Mouse (Mus musculus): ENCODE results near the gene Cacng4. TPM values are rescaled to one million over a fixed set of nuclear protein-coding genes. Genes with fewer than 3 reads are reported as not detected.

Cacng4 gene
- polyA plus RNA-seq, 1 experiment from 2014 or later: 0.54 TPM

DNA sequence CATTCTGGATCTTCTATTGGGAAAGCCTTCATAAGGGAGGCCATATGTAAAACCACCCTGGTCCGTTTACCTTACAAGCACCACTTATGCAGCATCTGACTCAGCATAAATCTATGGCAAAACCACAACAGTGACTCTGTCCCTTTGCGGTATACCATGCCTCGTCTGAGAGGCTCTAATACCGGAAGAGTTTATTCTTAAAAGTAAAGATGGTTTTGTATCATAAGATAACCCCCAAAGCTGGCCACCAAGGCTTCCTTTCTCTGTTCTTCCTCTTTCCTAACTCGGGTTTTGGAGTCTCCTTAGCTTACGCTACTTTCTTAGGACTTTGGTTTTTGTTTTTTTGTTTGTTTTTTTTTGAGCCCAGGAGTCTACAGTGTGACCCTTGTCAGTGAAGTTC is 101.0 kb downstream of the Cacng4 start:
- Histone ChIP-seq H3K27ac (replicated peaks in 1 of 2; ENCODE audit: control insufficient read depth in 1 of 2, insufficient read depth in 1 of 2, low read depth in 2 of 2, low read length in 2 of 2) (no peak overlapping the region), H3K36me3 (ENCODE audit: control insufficient read depth, insufficient read depth, low read length) (peaks cover 7% of the 10 kb centered on the region), H3K9me3 (ENCODE audit: control insufficient read depth, low read length) (no peaks in the 10 kb centered on the region), H3K4me1 (ENCODE audit: control insufficient read depth in 2 of 2, insufficient read depth in 2 of 2, low read length in 2 of 2) (0 out of 4 replicates have a peak, but pooled peaks cover 0 to 2% of the 10 kb centered on the region in 2 experiments), H3K27me3 (ENCODE audit: control insufficient read depth, insufficient read depth, low read length) (no peaks in the 10 kb centered on the region), H3K4me2 (ENCODE audit: low read length) (no peak overlapping the region), H3K9ac (ENCODE audit: low read length) (no peak overlapping the region), H3K4me3 (ENCODE audit: control insufficient read depth in 1 of 2, insufficient read depth in 1 of 2, low read depth in 1 of 2, low read length in 2 of 2) (no peak overlapping the region)
- no peak for ATAC-seq (ENCODE audit: insufficient number of reproducible peaks, insufficient read depth, low FRiP score, low read depth)
- 81% methylated on average over 6 of the region's 6 CpGs for WGBS

DNA sequence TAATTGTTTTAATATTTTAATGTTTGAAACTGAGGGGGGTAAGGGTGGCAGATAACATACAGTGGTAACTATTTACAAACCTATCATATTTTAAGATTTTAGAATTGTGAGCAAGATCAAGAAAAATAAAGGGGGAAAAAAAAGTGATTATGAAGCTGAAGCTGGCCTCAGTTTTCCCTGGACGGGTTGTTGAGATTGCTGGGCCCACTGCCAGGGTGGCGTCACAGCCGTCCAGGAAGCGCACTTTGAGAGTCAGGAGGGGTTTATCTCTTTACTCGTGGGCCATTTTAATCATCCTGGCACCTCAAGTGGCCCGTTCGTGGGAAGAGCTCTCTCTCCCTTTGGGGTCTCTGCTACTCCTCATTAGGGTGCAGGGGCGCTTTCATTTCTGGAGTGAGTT is 102.8 kb downstream of the Cacng4 start:
- H3K4me1 ChIP-seq (ENCODE audit: control insufficient read depth in 2 of 2, insufficient read depth in 2 of 2, low read length in 2 of 2): 0 out of 4 replicates have a peak, but pooled peaks cover 0 to 2% of the 10 kb centered on the region in 2 experiments
- no peaks in the 10 kb centered on the region for H3K27me3 ChIP-seq (ENCODE audit: control insufficient read depth, insufficient read depth, low read length)
- 33% methylated on average over 8 of the region's 8 CpGs for WGBS
- H3K27ac ChIP-seq (replicated peaks in 1 of 2; ENCODE audit: control insufficient read depth in 1 of 2, insufficient read depth in 1 of 2, low read depth in 2 of 2, low read length in 2 of 2): no peak overlapping the region
- H3K4me3 ChIP-seq (ENCODE audit: control insufficient read depth in 1 of 2, insufficient read depth in 1 of 2, low read depth in 1 of 2, low read length in 2 of 2): no peak overlapping the region
- no peak overlapping the region for H3K4me2 ChIP-seq (ENCODE audit: low read length)
- no peaks in the 10 kb centered on the region for H3K9me3 ChIP-seq (ENCODE audit: control insufficient read depth, low read length)
- H3K9ac ChIP-seq (ENCODE audit: low read length): no peak overlapping the region
- ATAC-seq (ENCODE audit: insufficient number of reproducible peaks, insufficient read depth, low FRiP score, low read depth): no peak
- H3K36me3 ChIP-seq (ENCODE audit: control insufficient read depth, insufficient read depth, low read length): peaks cover 19% of the 10 kb centered on the region

DNA sequence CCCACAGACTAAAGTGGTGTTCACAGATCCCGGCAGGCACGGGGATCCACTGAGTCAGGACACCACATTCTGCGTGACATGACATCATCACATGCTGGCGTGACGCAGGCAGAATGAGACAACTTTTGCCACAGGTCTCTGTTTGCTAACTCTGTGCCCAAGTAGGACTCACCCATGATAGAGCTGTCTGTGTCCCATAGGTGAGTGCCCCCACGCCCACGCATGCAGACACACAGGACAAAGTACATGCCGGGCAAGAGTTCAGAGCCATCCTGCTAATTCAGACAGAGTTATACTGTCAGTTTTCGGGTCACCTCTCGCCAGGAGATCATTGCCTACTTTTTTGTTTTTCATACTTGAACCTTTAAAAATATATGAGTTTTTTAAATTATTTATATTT is 105.9 kb downstream of the Cacng4 start:
- H3K27me3 ChIP-seq (ENCODE audit: control insufficient read depth, insufficient read depth, low read length): no peaks in the 10 kb centered on the region
- H3K4me1 ChIP-seq (ENCODE audit: control insufficient read depth in 2 of 2, insufficient read depth in 2 of 2, low read length in 2 of 2): peaks cover 0 to 2% of the 10 kb centered on the region in 2 experiments; a peak in 1 of 4 replicates
- 94% methylated on average over 10 of the region's 10 CpGs for WGBS
- peaks cover 42% of the 10 kb centered on the region for H3K36me3 ChIP-seq (ENCODE audit: control insufficient read depth, insufficient read depth, low read length)
- ATAC-seq (ENCODE audit: insufficient number of reproducible peaks, insufficient read depth, low FRiP score, low read depth): no peak
- no peak overlapping the region for H3K4me2 ChIP-seq (ENCODE audit: low read length)
- no peak overlapping the region for H3K9ac ChIP-seq (ENCODE audit: low read length)
- H3K27ac ChIP-seq (replicated peaks in 1 of 2; ENCODE audit: control insufficient read depth in 1 of 2, insufficient read depth in 1 of 2, low read depth in 2 of 2, low read length in 2 of 2): no peak overlapping the region
- no peaks in the 10 kb centered on the region for H3K9me3 ChIP-seq (ENCODE audit: control insufficient read depth, low read length)
- H3K4me3 ChIP-seq (ENCODE audit: control insufficient read depth in 1 of 2, insufficient read depth in 1 of 2, low read depth in 1 of 2, low read length in 2 of 2): no peak overlapping the region

DNA sequence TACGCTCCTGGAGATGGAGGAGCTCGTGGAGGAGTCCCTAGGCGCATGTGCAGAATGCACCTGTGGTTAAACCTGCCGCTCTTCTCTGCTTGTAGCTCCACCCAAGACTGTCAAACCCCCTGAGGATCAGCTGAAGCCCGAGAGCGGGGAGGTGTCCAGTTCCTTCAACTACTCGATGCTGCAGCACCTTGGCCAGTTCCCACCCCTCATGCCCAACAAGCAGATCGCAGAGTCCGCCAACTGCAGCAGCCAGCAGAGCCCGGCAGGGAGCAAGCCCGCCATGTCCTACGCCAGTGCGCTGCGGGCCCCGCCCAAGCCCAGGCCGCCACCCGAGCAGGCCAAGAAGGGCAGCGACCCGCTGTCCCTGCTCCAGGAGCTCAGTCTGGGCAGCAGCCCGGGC is 108.1 kb downstream of the Cacng4 start:
- no peak overlapping the region for H3K9ac ChIP-seq (ENCODE audit: low read length)
- ATAC-seq (ENCODE audit: insufficient number of reproducible peaks, insufficient read depth, low FRiP score, low read depth): no peak
- H3K27ac ChIP-seq (replicated peaks in 1 of 2; ENCODE audit: control insufficient read depth in 1 of 2, insufficient read depth in 1 of 2, low read depth in 2 of 2, low read length in 2 of 2): no peak overlapping the region
- H3K4me1 ChIP-seq (ENCODE audit: control insufficient read depth in 2 of 2, insufficient read depth in 2 of 2, low read length in 2 of 2): no peaks in the 10 kb centered on the region; a peak in 1 of 4 replicates
- no peaks in the 10 kb centered on the region for H3K27me3 ChIP-seq (ENCODE audit: control insufficient read depth, insufficient read depth, low read length)
- no peaks in the 10 kb centered on the region for H3K9me3 ChIP-seq (ENCODE audit: control insufficient read depth, low read length)
- no peak overlapping the region for H3K4me2 ChIP-seq (ENCODE audit: low read length)
- 82% methylated on average over 20 of the region's 20 CpGs for WGBS
- peaks cover 47% of the 10 kb centered on the region for H3K36me3 ChIP-seq (ENCODE audit: control insufficient read depth, insufficient read depth, low read length)
- H3K4me3 ChIP-seq (ENCODE audit: control insufficient read depth in 1 of 2, insufficient read depth in 1 of 2, low read depth in 1 of 2, low read length in 2 of 2): no peak overlapping the region

DNA sequence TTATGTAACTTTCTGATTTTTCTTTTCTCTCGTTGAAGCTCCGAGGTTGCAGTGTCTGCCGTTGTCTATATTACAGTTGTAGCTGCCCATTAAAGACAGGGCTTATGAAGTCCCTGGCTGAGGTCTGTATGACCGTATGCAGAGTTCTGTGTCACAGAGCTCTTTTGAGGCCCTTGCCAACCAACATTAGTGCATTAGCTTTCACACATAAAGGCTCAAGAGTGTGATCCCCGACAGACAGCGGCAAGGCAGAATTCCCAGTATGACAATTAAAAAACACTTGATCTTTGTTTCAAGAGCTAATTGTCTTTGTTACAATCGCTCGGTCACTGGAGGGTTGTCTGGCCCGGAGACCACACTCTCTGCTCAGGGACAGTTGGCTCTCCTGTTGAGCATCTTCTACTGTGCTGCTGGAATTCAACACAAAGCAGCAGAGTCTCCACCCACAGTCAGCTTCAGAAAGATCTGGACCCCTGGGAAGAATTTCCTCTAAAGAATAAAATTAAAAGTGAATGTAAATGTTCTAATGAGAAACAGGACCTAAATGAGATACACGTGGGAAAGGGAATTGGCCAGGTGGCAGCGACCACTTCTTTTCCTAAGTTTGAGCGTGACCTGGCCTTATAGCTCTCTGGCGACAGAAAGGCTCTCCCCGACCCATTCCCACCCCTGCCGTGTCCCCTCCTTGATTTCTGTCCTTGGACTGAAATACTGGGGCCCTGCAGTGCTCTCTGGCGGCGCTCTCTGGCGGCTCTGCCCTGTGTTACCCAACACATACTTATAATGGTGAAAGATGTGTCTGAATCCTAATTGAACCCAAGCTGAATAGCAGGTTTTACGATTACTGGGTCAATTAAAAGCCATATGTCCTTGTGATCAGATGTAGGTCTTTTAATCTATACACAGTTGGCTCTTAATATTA is 110.6 kb downstream of the Cacng4 start:
- 76% methylated on average over 19 of the region's 19 CpGs for WGBS
- Histone ChIP-seq H3K27me3 (ENCODE audit: control insufficient read depth, insufficient read depth, low read length) (no peaks in the 10 kb centered on the region), H3K4me2 (ENCODE audit: low read length) (no peak overlapping the region), H3K4me1 (ENCODE audit: control insufficient read depth in 2 of 2, insufficient read depth in 2 of 2, low read length in 2 of 2) (no peaks in the 10 kb centered on the region; a peak in 1 of 4 replicates), H3K4me3 (ENCODE audit: control insufficient read depth in 1 of 2, insufficient read depth in 1 of 2, low read depth in 1 of 2, low read length in 2 of 2) (no peak overlapping the region), H3K36me3 (ENCODE audit: control insufficient read depth, insufficient read depth, low read length) (peaks cover 47% of the 10 kb centered on the region), H3K27ac (replicated peaks in 1 of 2; ENCODE audit: control insufficient read depth in 1 of 2, insufficient read depth in 1 of 2, low read depth in 2 of 2, low read length in 2 of 2) (no peak overlapping the region), H3K9me3 (ENCODE audit: control insufficient read depth, low read length) (no peaks in the 10 kb centered on the region), H3K9ac (ENCODE audit: low read length) (no peak overlapping the region)
- no peak for ATAC-seq (ENCODE audit: insufficient number of reproducible peaks, insufficient read depth, low FRiP score, low read depth)

DNA sequence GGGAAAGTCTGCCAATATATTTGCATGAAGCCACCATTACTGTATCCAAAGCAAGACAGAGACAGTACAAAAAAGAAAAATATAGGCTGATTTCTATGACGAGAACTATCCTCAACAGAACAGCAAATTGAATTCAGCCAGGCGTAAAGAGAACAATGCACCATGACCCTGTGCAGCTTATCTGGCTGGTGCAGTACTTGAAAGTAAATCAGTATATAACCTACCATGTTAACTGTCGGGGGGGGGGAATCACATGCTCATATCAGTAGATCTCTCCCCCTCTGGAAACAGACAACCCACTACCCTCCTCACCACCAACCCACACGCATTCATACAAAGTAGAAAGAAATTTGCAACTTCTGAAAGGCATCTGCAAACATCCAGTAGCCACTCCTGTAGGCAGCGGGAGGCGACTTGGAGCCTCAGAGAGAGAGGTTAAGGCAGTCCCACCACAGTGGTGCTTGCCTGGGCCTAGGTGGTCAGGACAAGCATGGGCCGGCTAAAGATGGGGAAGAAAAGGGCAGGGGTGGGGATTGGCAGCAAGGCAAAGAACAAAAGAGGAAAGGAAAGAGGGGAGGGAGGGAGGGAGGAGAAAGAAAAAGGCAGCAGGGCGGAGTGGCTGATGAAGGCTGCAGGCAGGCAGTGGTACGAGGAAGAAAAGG is 111.5 kb downstream of the Cacng4 start:
- Histone ChIP-seq H3K4me3 (ENCODE audit: control insufficient read depth in 1 of 2, insufficient read depth in 1 of 2, low read depth in 1 of 2, low read length in 2 of 2) (no peak overlapping the region), H3K4me1 (ENCODE audit: control insufficient read depth in 2 of 2, insufficient read depth in 2 of 2, low read length in 2 of 2) (no peaks in the 10 kb centered on the region; a peak in 1 of 4 replicates), H3K9me3 (ENCODE audit: control insufficient read depth, low read length) (no peaks in the 10 kb centered on the region), H3K4me2 (ENCODE audit: low read length) (no peak overlapping the region), H3K9ac (ENCODE audit: low read length) (no peak overlapping the region), H3K36me3 (ENCODE audit: control insufficient read depth, insufficient read depth, low read length) (peaks cover 42% of the 10 kb centered on the region), H3K27ac (replicated peaks in 1 of 2; ENCODE audit: control insufficient read depth in 1 of 2, insufficient read depth in 1 of 2, low read depth in 2 of 2, low read length in 2 of 2) (no peak overlapping the region), H3K27me3 (ENCODE audit: control insufficient read depth, insufficient read depth, low read length) (no peaks in the 10 kb centered on the region)
- 82% methylated on average over 9 of the region's 9 CpGs for WGBS
- ATAC-seq (ENCODE audit: insufficient number of reproducible peaks, insufficient read depth, low FRiP score, low read depth): no peak
